Mouse (Mus musculus): Measurements from ENCODE around the gene Gm16253. TPM values are rescaled to one million over a fixed set of nuclear protein-coding genes. Genes with fewer than 3 reads are reported as not detected.

Gm16253 gene
- polyA plus RNA-seq (2017; shearing (Covaris generic)), result not detected

GRCm38 (mm10) chr3:96576690-96577541 lies at the start of gene Gm16253:
TSS of gene Gm16253 (plus strand) at chr3:96576984.

GRCm38 (mm10) chr3:96557694-96558093 lies 19.1 kb upstream of the Gm16253 start, which contains the start of gene Txnip:
TSS of gene Txnip (plus strand) at chr3:96557957.

GRCm38 (mm10) chr3:96593790-96594560 lies 17.2 kb downstream of the Gm16253 start, which contains the start of gene Polr3gl:
TSS of gene Polr3gl (minus strand) at chr3:96594181.

GRCm38 (mm10) chr3:96596228-96596707 lies 19.5 kb downstream of the Gm16253 start, which contains the start of gene Ankrd34a:
TSS of gene Ankrd34a (plus strand) at chr3:96596636.

GRCm38 (mm10) chr3:96600639-96601250 lies 24.0 kb downstream of the Gm16253 start, which contains the start of gene Lix1l:
TSS of gene Lix1l (plus strand) at chr3:96601149.

GRCm38 (mm10) chr3:96629729-96630600 lies 53.2 kb downstream of the Gm16253 start, which contains the start of gene Rbm8a:
TSS of gene Rbm8a (plus strand) at chr3:96629933.

Other genes starting within 250 kb of the Gm16253 start
- gene BC107364, start 124.7 kb upstream of the Gm16253 start, polyA plus RNA-seq (2017; shearing (Covaris generic)), result not detected
- not detected for gene Hfe2, start 51.8 kb upstream of the Gm16253 start, polyA plus RNA-seq (2017; shearing (Covaris generic))
- gene Txnip, start 19.0 kb upstream of the Gm16253 start, polyA plus RNA-seq (2017; shearing (Covaris generic)), result 1,077 TPM
- 25.2 TPM for gene Polr3gl, start 17.2 kb downstream of the Gm16253 start, polyA plus RNA-seq (2017; shearing (Covaris generic))
- gene Ankrd34a, start 19.7 kb downstream of the Gm16253 start, polyA plus RNA-seq (2017; shearing (Covaris generic)), result not detected
- gene Lix1l, start 24.2 kb downstream of the Gm16253 start, polyA plus RNA-seq (2017; shearing (Covaris generic)), result 0.84 TPM
- gene Rbm8a, start 52.9 kb downstream of the Gm16253 start, polyA plus RNA-seq (2017; shearing (Covaris generic)), result 270 TPM
- gene Pex11b, start 58.4 kb downstream of the Gm16253 start, polyA plus RNA-seq (2017; shearing (Covaris generic)), result 83.9 TPM
- gene Gm42957, start 58.5 kb downstream of the Gm16253 start, polyA plus RNA-seq (2017; shearing (Covaris generic)), result 0.11 TPM
- 0.22 TPM for gene Itga10, start 68.6 kb downstream of the Gm16253 start, polyA plus RNA-seq (2017; shearing (Covaris generic))
- gene Ankrd35, start 93.1 kb downstream of the Gm16253 start, polyA plus RNA-seq (2017; shearing (Covaris generic)), result 0.39 TPM
- gene Pias3, start 119.4 kb downstream of the Gm16253 start, polyA plus RNA-seq (2017; shearing (Covaris generic)), result 29.6 TPM
- gene Nudt17, start 131.6 kb downstream of the Gm16253 start, polyA plus RNA-seq (2017; shearing (Covaris generic)), result 1.7 TPM
- gene Polr3c, start 150.6 kb downstream of the Gm16253 start, polyA plus RNA-seq (2017; shearing (Covaris generic)), result 75.6 TPM
- 57.4 TPM for gene Rnf115, start 150.7 kb downstream of the Gm16253 start, polyA plus RNA-seq (2017; shearing (Covaris generic))

Data from inflammation-experienced regulatory T-cells, adult 16 weeks (primary cell).